Mouse (Mus musculus): Measurements from ENCODE around the gene Bad.
A peak's percentile ranks its signal among the peaks of the same experiment; 100 is the strongest.
"Not testable (repeated sequence)": the region's sequence is repeated elsewhere in the genome, so short reads cannot be mapped to it uniquely, and the experiment has no call there.

Gene Bad

DNA sequence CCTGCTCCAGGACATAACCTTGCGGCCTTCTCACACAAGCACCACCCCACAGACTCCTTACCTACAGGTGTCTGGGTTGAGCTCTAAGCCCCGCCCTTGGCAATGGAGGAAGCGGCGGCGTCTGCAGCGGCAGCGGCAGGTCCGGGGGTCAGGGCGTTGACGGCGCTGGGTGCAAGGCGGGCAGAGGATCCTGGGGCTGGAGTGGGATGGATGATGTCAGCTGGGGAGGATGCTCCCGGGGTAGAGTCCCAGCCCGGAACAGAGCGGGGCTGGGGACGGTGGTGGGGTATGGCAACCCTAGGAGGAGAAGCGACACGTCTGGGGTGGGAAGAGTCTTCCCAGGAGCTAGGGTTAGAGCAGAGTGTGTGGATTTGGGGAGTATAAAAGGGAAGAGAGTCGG lies 43.6 kb downstream of the Bad start:
- no peak for DNase-seq (ENCODE audit: extremely low spot score)

DNA sequence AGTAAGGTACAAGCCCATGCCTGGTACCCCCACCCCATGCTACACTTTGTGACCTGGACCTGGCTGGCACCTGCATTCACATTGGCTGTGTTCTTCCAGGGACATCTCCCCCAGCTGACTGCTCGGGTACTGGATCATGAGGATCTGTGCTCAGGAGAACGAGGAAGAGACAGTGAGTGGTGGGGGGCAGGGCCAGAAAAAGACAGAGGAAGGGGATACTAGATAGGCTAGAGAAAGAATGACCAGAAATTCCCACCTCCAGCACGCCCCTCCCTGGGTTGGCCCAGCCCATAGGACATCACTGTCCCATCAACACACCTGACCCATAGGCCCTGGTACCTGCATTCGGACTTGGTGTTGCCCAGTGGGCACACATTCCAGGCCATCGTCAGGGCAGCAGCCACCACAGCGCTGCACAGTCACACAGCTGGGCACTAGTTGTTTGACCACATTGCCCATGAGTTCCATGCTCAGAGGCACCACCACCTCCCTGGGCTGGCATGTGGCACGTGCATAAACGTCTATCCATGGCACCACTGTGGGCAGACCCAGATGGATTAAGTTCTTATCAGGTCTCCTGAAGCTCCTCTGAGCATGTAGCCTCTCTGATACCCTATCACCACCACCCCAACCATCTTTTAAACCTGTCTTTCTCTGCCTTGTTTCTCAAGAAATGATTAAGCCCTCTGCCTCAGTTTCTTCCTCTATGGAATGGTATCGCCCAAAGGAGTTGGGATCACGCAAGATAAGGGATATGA lies 44.5 kb downstream of the Bad start:
- DNase-seq (ENCODE audit: extremely low spot score) = no peak

DNA sequence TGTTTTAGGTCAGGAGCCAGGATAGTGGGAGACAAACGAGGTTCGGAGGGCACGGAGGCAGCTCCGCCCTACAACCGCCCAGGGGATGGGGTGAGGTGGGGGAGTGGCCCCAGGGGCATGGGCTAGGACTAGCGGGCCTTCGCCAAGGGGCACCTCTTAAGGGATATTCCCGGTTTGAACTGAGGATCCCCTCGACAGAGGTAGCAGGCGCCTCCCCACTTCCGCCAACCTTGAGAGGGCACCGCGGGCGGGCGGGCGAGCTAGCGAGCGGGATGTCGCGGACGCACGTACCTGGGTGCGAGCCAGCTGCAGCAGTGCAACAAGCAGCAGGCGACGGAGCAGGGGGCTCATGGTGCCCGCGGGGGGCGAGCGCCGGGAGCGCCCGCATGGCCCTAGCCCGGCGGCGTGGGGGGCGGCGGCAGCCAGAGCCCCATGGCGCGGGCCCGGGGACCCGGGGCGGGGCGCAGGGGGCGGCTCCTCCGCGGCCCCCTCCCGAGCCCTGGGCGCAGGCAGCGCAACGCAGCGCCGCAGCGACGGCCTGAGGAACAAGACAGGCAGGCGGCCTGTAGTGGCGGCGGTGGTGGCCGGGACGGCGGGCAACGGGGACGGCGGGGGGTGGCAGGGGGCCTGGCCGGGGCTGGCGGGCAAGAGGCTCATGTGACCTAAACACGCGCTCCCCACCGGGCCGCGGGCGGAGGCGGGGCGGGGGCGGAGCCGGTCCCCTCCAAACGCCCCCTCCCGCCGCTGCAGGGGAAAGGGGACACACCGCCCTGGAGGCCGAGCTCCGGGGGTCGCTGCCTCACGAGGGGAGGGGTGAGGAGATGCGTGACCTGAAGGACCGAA lies 45.6 kb downstream of the Bad start, which contains the start of gene Vegfb:
Vegfb (minus strand) TSS at position 591 of the 843 bp plus-strand sequence.
- peak; percentile 81 for DNase-seq (ENCODE audit: extremely low spot score)

DNA sequence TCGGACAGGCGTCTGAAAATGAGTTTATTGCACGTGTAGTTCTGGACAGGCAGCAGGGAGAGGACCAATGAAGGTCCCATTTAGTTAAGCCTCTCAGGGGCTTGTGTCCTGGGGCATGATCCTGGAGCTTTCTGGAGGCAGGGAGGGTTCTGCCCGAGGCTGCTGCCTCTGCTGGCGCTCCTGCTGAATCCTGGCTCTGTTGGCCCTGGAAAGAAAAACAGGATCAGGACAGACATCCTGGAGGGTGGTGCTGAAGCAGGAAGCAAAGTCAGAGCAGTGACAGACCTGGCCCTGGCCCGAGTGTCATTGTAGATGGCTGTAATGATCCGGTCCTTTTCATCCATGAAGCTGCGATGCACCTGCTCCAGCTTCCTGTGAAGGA lies 46.2 kb downstream of the Bad start:
- DNase-seq (ENCODE audit: extremely low spot score) = no peak

DNA sequence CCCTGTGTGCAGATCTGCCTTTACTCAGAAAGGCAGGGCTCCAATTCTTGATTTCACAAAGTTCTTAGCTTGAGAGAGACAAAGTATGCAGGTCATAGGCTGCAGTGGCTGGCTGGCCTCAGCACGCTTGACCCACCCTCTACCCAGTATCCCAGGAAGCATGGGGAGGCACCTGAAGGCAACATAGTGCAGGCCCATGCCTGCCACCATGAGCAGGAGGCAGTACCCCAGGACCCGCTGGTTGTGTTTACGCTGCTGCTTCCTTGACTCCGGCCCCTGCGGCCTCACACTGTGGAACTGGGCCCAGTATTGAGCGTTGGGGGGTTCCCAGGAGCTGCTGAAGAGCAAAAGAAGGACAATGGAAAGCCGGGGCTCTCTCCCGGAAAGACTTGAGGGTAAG lies 47.6 kb downstream of the Bad start:
- DNase-seq (ENCODE audit: extremely low spot score) = no peak

DNA sequence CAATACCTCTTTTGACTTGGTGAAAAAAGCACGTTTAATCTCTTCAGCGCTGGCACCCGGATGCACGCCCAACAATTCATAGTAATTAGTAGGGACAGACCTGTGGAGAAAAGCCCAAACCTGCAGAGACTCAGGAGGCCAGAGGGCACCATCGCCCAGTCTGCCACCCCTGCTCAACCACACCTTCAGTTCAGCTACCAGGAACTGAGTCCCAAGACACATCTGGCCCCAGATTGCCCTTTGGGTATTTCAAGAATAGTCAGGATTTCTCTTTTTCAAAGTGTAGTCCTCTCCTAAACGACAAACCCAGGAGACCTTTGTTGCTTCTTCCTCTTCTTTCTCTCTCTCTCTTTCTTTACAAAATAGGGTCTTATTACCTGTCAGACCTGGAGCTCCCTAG lies 49.1 kb downstream of the Bad start:
- DNase-seq (ENCODE audit: extremely low spot score) = no peak

DNA sequence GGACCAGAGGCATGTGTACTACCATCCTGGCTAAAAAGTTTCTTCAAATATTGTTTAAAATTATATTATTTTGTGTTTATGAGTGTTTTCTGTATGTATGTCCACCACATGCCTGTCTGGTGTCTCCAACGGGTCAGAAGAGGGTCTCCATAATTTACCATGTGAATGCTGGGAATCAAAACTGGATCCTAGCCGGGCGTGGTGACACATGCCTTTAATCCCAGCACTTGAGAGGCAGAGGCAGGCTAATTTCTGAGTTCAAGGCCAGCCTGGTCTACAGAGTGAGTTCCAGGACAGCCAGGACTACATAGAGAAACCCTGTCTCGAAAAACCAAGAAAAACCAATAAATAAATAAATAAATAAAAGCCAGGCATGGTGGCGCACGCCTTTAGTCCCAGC lies 49.5 kb downstream of the Bad start:
- DNase-seq (ENCODE audit: extremely low spot score) = not testable (repeated sequence)

DNA sequence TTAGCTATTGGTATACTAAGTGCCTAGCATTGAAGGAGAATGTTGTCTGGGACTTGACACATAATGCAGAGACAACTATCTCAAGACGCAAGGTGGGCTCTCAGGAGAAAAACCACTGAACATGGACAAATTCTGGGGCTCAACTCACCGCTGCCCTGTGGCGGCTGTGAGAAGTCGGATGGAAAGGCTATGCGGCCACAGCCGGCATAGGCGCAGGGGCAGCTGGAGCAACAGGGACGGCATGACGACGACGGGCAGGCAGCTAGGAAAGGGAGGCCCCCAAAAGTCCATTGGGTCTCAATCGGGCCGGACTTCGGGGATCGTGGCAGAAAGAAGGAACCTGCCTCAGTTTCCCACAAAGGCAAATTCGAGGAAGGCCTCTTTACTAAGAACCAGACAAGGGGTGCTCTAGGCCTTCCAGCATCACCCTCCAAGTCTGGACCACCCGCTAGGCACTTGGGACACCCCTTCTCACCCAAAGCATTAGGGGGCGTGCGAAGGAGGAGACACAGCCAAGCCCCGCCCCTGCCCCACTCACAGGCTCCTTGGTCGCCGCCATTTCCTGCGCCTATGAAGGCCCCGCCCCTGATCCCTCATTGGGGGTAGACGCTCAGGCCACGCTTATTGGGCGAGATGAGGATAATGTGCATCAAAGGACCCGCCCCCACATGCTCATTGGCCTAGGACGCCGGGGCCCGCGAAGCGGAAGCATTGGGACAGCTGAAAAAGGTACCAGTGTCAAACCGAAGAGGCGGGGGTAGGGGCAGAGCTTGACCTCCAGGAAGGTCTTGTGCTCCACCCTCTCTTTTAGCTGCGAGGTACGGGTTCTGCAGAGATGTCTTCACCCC lies 50.6 kb downstream of the Bad start, which contains the start of gene Dnajc4:
Dnajc4 (minus strand) TSS at position 562 of the 848 bp plus-strand sequence.
- peak; percentile 96 for DNase-seq (ENCODE audit: extremely low spot score)

DNA sequence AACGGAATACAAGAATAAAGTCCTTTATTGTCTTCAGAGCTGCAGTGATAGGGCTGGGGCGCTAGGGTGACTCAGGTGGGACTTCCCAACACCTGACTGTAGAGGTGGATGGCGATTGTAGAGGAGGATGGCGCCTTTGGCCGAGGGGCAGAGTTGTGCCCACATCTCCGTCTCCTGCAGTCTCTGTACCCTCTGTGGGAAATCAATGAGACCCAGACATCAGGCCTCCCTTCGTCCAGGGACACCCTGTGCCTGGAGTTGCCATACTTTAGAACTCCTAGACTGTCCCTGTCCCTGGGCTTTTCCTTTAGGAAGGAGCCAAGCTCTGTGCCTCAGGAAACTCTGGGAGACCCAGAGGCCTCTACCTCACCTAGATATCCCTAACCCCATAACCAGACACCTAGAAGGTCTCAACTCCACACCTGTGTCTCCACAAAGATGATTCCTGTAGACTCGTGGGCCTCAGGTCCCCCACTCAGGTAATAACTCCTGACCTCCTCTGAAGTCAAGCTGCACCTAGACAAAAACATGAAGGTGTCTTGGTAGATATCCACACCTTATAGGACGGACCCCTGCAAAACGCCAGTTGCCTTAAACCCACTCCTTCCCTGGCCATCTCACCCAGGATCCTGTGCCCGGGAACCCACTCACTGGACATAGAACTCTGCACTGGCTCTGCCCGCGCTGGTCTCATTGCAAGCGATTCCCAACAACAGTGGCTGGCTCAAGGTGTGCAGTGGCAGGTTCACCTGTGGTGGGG lies 51.5 kb downstream of the Bad start:
- no peak for DNase-seq (ENCODE audit: extremely low spot score)

DNA sequence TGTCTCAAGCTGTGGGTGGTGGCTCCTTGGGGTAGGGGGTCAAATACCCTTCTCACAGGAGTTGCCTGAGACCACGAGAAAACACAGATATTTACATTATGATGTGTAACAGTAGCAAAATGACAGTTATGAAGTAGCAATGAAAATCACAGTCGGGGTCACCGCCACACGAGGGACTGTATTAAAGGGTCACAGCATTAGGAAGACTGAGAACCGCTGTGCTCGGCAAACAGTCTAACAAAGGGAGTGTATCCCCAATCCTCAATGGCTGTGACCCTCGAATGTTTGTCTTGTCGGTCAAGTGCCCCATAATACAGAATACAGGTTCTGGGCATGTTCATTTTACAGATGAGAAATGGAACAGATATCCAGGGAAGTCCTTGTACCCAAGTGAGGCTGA lies 52.3 kb downstream of the Bad start:
- DNase-seq (ENCODE audit: extremely low spot score) = no peak

DNA sequence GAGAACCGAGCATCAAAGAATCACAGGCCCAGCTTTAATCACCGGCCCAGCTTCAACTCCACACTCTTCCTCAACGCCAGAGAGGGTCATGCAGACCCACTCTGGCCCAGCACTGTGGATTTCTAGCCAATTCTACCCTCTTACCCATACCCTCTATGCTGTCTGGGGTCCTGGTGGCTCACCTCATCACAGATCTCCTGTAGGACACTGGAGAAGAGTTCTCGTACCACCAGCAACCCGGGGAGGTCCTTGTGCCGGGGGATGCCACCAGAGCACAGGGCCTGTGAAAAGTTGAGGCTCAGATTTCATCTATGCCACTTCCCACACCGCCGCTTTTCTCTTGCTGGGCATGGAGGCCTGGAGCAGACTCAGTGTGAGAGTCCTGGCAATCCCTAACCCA lies 52.8 kb downstream of the Bad start:
- no peak for DNase-seq (ENCODE audit: extremely low spot score)

DNA sequence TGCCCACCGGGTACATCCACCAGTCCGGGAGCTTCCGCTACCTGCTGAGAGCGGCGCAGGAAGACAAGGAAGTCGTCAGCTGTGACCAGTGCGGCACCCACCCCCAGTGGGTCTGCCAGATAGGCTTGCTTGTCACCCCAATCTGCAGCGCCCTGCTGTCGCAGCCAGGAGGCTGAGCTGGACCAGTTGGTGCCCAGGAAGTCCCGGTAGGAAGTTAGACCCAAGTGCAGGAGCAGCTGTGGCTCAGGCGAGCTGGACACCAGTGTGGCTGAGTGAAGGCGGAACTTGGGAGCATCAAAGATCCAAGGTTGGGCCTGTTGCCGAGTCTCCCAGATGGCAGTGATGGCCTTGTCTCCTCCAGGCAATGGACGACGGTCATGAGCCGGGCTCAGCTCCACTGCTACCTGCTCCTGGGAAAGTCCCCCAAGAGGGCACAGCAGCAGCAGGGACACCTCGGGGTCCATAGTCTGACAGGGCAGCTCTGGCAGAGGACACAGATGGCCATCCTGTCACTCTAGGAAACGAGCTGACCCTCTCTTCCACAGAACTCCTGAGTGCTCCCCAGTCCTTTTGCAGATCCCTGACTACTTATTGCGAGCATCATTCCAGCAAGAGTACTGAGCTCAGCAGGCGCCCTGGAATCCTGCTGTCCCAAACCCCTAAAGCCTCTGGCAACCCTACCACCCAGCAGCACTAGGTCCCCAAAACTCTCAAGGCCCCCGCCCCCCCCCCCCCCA lies 53.8 kb downstream of the Bad start:
- no peak for DNase-seq (ENCODE audit: extremely low spot score)

DNA sequence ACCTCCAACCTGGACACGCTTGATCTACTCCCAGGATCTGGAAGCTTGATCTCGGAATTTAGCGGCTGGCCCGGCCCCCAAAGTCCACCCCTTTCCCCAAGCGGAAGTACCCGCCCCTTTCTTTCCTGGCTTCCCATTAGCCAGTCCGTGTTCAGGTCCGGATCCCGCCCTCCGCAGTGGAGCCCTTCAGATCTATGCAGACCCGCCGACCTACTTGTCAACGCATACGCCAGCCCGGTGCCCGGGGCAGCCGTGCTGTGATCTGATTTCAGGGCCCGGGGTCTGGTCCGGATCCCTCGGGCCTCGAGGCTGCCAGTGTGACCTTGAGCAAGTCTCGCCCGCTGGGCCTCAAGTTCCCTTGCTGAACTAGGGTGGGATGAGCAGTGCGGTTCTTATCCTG lies 54.3 kb downstream of the Bad start, which contains the start of the genes Nudt22 and Trpt1:
Nudt22 (minus strand) TSS at position 112 of the 400 bp plus-strand sequence.
Trpt1 (plus strand) TSS at position 126 of the 400 bp plus-strand sequence.
- peak; percentile 88 for DNase-seq (ENCODE audit: extremely low spot score)

DNA sequence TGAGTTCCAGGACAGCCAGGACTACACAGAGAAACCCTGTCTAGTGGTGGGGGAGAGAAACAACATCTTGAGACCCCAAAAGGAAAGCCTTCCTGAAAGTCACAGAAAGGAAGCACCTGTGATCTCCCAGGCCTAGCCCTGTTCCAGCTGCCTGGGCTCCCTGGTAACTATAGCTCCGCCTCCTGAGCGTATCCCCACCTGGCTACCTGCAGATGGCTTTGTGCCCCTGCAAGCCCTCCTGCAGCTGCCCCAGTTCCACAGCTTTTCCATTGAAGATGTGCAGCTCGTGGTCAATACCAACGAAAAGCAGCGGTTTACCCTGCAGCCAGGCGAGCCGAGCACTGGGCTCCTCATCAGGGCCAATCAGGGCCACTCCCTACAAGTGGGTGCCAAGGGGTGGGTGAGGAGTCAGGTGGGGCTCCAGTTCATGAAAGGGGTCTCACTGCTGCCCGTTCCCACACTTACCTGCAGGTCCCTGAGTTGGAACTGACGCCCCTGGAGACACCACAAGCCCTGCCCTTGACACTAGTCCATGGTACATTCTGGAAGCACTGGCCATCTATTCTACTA lies 56.1 kb downstream of the Bad start:
- no peak for DNase-seq (ENCODE audit: extremely low spot score)

DNA sequence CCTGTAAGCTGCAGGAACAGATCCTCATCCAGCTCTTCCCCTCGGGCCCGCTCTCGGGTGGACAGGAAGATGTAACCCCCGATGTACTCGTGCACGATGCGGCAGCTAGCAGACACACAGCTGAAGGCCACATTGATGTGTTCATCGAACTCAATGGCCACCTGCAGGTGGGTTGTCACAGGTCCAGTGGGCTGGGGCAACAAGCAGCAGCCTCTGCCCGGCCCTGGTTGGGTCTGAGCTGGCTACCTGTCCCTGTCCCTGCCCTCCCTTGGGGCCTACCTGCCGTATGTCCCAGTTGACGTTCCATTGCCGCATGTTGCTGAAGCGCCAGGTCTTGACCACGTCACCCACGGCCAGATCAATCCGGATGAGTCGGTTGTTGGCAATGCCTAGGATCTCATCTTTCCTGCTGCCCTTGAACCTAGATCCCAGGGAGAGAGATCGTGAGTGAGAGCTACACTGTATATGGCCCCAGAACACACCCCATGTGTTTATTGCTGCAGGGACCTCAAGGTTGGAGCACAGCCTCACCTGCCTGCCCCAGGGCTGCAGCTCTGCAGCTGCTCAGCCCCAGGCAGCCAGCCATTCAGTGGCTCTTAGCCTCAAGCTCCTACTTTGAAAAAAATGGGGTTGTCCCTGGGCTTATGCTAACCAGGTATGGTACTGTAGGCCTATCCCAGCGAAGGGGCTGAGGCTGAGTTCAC lies 57.9 kb downstream of the Bad start:
- DNase-seq (ENCODE audit: extremely low spot score) = no peak

Measured in embryo, embryonic 9.5 days (tissue).